Mouse (Mus musculus) ES-E14 (cell line): ENCODE measurements around the gene Tiprl. TPM values are rescaled to one million over a fixed set of nuclear protein-coding genes. Genes with fewer than 3 reads are reported as not detected.

Experiments used
- DNase-seq: peaks from one replicate; pipeline ENCODE4 v3.0.0-alpha.2; 2013; ENCODE audit warnings: low read depth, low spot score
- H3K27ac ChIP-seq: 2 replicates; pipeline ENCODE4 v1.5.1; 2012; ENCODE audit warnings: low read depth, mild to moderate bottlenecking, low read length, moderate library complexity, mixed read lengths; ENCODE audit not compliant: poor library complexity, insufficient read depth, severe bottlenecking
- H3K36me3 ChIP-seq: 2 replicates; pipeline ENCODE4 v1.6.1; 2012; ENCODE audit warnings: mild to moderate bottlenecking, low read length, moderate library complexity, mixed read lengths; ENCODE audit not compliant: control insufficient read depth, poor library complexity, insufficient read depth, severe bottlenecking
- H3K4me1 ChIP-seq, 2 experiments: fragments of 150-350 bp in 1 of 2; sonication (generic) in 1 of 2; 2 replicates each; pipeline ENCODE4 v1.6.1; 2012; ENCODE audit warnings: low read length in 2 of 2, mild to moderate bottlenecking in 1 of 2, mixed read lengths in 1 of 2; ENCODE audit not compliant: control insufficient read depth in 2 of 2, insufficient read depth in 2 of 2, poor library complexity in 1 of 2
- H3K4me3 ChIP-seq, 2 experiments: fragments of 150-350 bp in 1 of 2; sonication (generic) in 1 of 2; 2 replicates each; pipeline ENCODE4 v1.5.1; 2012; ENCODE audit warnings: low read length in 2 of 2, low read depth in 1 of 2, mild to moderate bottlenecking in 1 of 2, mixed read lengths in 1 of 2; ENCODE audit not compliant: insufficient read depth in 1 of 2, poor library complexity in 1 of 2, severe bottlenecking in 1 of 2
- H3K9ac ChIP-seq: 2 replicates; pipeline ENCODE4 v1.6.1; 2012; ENCODE audit warnings: low read depth, mild to moderate bottlenecking, low read length, mixed read lengths; ENCODE audit not compliant: poor library complexity, insufficient read depth, severe bottlenecking
- H3K9me3 ChIP-seq: fragments of 150-350 bp; sonication (generic); 2 replicates; pipeline ENCODE4 v1.6.1; 2012; ENCODE audit warnings: low read depth, mild to moderate bottlenecking, low read length; ENCODE audit not compliant: control insufficient read depth, insufficient read depth
- CHD2 ChIP-seq: IDR thresholded peaks from 2 replicates; pipeline ENCODE4 v1.6.1; 2014; ENCODE audit warnings: mild to moderate bottlenecking, low read depth, low read length, inconsistent platforms
- HCFC1 ChIP-seq: IDR thresholded peaks from 2 replicates; pipeline ENCODE4 v1.6.1; 2012; ENCODE audit warnings: low read length, inconsistent platforms, borderline replicate concordance; ENCODE audit not compliant: insufficient read depth
- MAFK ChIP-seq: IDR thresholded peaks from 2 replicates; pipeline ENCODE4 v1.6.1; 2014; ENCODE audit warnings: mild to moderate bottlenecking, low read depth, low read length, inconsistent platforms; ENCODE audit not compliant: insufficient read depth
- ZC3H11A ChIP-seq: IDR thresholded peaks from 2 replicates; pipeline ENCODE4 v1.6.1; 2012; ENCODE audit warnings: low read depth, mild to moderate bottlenecking, inconsistent platforms, low read length, borderline replicate concordance
- ZNF384 ChIP-seq: IDR thresholded peaks from 2 replicates; pipeline ENCODE4 v1.6.1; 2012; ENCODE audit warnings: low read depth, low read length, inconsistent platforms
- in situ Hi-C, 2 experiments: fragments of 600-800 bp; cut with MboI; formaldehyde crosslinking; loops; one replicate each; pipeline ENCODE4 v1.15.1; 2025; ENCODE audit warnings: low sequenced_read_pairs in 2 of 2, inconsistent platforms in 1 of 2; ENCODE audit not compliant: unreplicated experiment in 2 of 2
- total RNA-seq: library from RNA; depleted of rRNA; stranded (reverse); fragments of 300-350 nt; gene quantifications from 2 replicates; pipeline ENCODE4 v1.2.3, GENCODE M21; 2012

Gene Tiprl
- total RNA-seq, 1 experiment: 40.2 TPM

- Histone ChIP-seq H3K4me1 (peaks cover 4 to 13% of the 10 kb centered on the region in 2 experiments), H3K27ac (no peak within 1 kb of the TSS), H3K9ac (peak within 1 kb of the TSS; percentile 85), H3K36me3 (no peaks in the 10 kb centered on the region), H3K4me3 (peak within 1 kb of the TSS; percentile 76 to 94), H3K9me3 (no peaks in the 10 kb centered on the region)
- in situ Hi-C loops: no loop called here
- TF ChIP-seq CHD2: no peak
- no peak for TF ChIP-seq HCFC1
- no peak for TF ChIP-seq ZC3H11A
- TF ChIP-seq MAFK: no peak
- TF ChIP-seq ZNF384: no peak
- peak; percentile 31 for DNase-seq
Measured at GRCm38 (mm10) chr1:165193880-165194661, 42.7 kb downstream of the Tiprl start, which contains the start of gene Sft2d2. Sft2d2 (minus strand) TSS chr1:165194438.

- peak overlapping the region; percentile 85 for H3K9ac ChIP-seq
- TF ChIP-seq ZC3H11A (no peak), MAFK (no peak), ZNF384 (no peak), CHD2 (no peak), HCFC1 (no peak)
Measured at GRCm38 (mm10) chr1:165193426-165193825, 43.4 kb downstream of the Tiprl start.

GRCm38 (mm10) chr1:165192714-165193264, 44.0 kb downstream of the Tiprl start:
- H3K9me3 ChIP-seq: no peaks in the 10 kb centered on the region
- peak overlapping the region in 1 of 2 experiments; percentile 76; a peak in 1 of 4 replicates for H3K4me3 ChIP-seq
- H3K9ac ChIP-seq: no peak overlapping the region
- no peak for DNase-seq
- peaks cover 3% of the 10 kb centered on the region; the same call in 1 of the 2 replicates for H3K36me3 ChIP-seq
- TF ChIP-seq ZC3H11A (no peak), CHD2 (no peak), MAFK (no peak), ZNF384 (no peak), HCFC1 (no peak)
- H3K27ac ChIP-seq: no peak overlapping the region
- in situ Hi-C loops: no loop called here
- H3K4me1 ChIP-seq: peaks cover 4 to 17% of the 10 kb centered on the region in 2 experiments

More at GRCm38 (mm10) chr1:165193426-165193825, 43.4 kb downstream of the Tiprl start:
- H3K27ac ChIP-seq: no peak overlapping the region
- H3K36me3 ChIP-seq: no peaks in the 10 kb centered on the region
- in situ Hi-C loops: no loop called here
- peak; percentile 11 for DNase-seq
- H3K4me1 ChIP-seq: peaks cover 4 to 17% of the 10 kb centered on the region in 2 experiments
- peak overlapping the region; percentile 76 to 94 for H3K4me3 ChIP-seq
- H3K9me3 ChIP-seq: no peaks in the 10 kb centered on the region

GRCm38 (mm10) chr1:165192102-165192501, 44.7 kb downstream of the Tiprl start:
- Histone ChIP-seq H3K4me3 (no peak overlapping the region), H3K36me3 (peaks cover 5% of the 10 kb centered on the region; the same call in 1 of the 2 replicates), H3K9ac (no peak overlapping the region), H3K9me3 (no peaks in the 10 kb centered on the region), H3K4me1 (peaks cover 4 to 17% of the 10 kb centered on the region in 2 experiments), H3K27ac (no peak overlapping the region)
- TF ChIP-seq CHD2: no peak
- no peak for TF ChIP-seq ZNF384
- no peak for TF ChIP-seq MAFK
- TF ChIP-seq HCFC1: no peak
- no peak for TF ChIP-seq ZC3H11A
- in situ Hi-C loops: no loop called here
- DNase-seq: no peak
